Mouse (Mus musculus) heart, postnatal 0 days (tissue): Measurements from ENCODE around the gene Cmas.

Experiments
- CTCF ChIP-seq: IDR thresholded peaks from 2 replicates; pipeline ENCODE4 v1.5.1; 2016; ENCODE audit warnings: antibody characterized with exemption, control low read depth, low read depth
- EP300 ChIP-seq: IDR thresholded peaks from 2 replicates; pipeline ENCODE4 v1.6.1; 2016; ENCODE audit warnings: antibody characterized with exemption, low read depth

- TF ChIP-seq CTCF (no peak), EP300 (no peak)
Observed at GRCm38 (mm10) chr6:142746765-142747164, 9.7 kb upstream of the Cmas start.
